Mouse (Mus musculus) kidney, postnatal 0 days (tissue): Measurements from ENCODE around the gene Psmd11. TPM values are rescaled to one million over a fixed set of nuclear protein-coding genes. Genes with fewer than 3 reads are reported as not detected.

Experiments
- ATAC-seq: fragments of 200-750 bp; cut with Nextera tagmentation; replicated peaks from 2 replicates; pipeline ENCODE4 v1.8.0; 2017; ENCODE audit warnings: low read depth, moderate number of reproducible peaks, moderate TSS enrichment, moderate library complexity; ENCODE audit not compliant: low FRiP score
- DNase-seq: peaks from one replicate; pipeline ENCODE4 v3.0.0-alpha.2; 2016; ENCODE audit warnings: low spot score
- H3K27ac ChIP-seq: fragments of 300-500 bp; sonication (generic); 2 replicates; pipeline ENCODE4 v1.5.1; 2014; ENCODE audit warnings: mild to moderate bottlenecking
- H3K27me3 ChIP-seq: fragments of 300-500 bp; sonication (generic); 2 replicates; pipeline ENCODE4 v1.6.1; 2014; ENCODE audit warnings: low read length, mixed read lengths; ENCODE audit not compliant: insufficient read depth
- H3K36me3 ChIP-seq: fragments of 300-500 bp; sonication (generic); 2 replicates; pipeline ENCODE4 v1.6.1; 2014; ENCODE audit warnings: low read length, mixed read lengths; ENCODE audit not compliant: insufficient read depth
- H3K4me1 ChIP-seq: fragments of 300-500 bp; sonication (generic); replicated peaks from 2 replicates; pipeline ENCODE4 v1.6.1; 2014; ENCODE audit warnings: antibody characterized with exemption, low read length, mixed read lengths; ENCODE audit not compliant: insufficient read depth
- H3K4me2 ChIP-seq: fragments of 300-500 bp; sonication (generic); 2 replicates; pipeline ENCODE4 v1.6.1; 2014; ENCODE audit warnings: mild to moderate bottlenecking, low read length, moderate library complexity, mixed read lengths
- H3K4me3 ChIP-seq: fragments of 300-500 bp; sonication (generic); replicated peaks from 2 replicates; pipeline ENCODE4 v1.5.1; 2014; ENCODE audit warnings: low read depth, low read length
- H3K9ac ChIP-seq: fragments of 300-500 bp; sonication (generic); 2 replicates; pipeline ENCODE4 v1.6.1; 2014; ENCODE audit warnings: low read depth, low read length
- H3K9me3 ChIP-seq: fragments of 300-500 bp; sonication (generic); replicated peaks from 2 replicates; pipeline ENCODE4 v1.6.1; 2016; ENCODE audit warnings: low read length, inconsistent platforms, mixed read lengths
- CTCF ChIP-seq: IDR thresholded peaks from 2 replicates; pipeline ENCODE4 v1.5.1; 2016; ENCODE audit warnings: antibody characterized with exemption, low read depth, mild to moderate bottlenecking, moderate library complexity
- WGBS: fragments of 180-500 bp; shearing (Covaris S2); extraction: QIAGEN DNeasy Blood & Tissue Kit; methylation state at CpG from one replicate; pipeline ENCODE4 v1.1.7; 2014; 5-methylcytosine and 5-hydroxymethylcytosine counted together
- polyA plus RNA-seq: library from polyadenylated mRNA; unstranded; fragments of >200 nt; fragmentation: Nextera tagmentation; extraction: Ambion mirVana; gene quantifications from 2 replicates; pipeline ENCODE4 v1.2.1, GENCODE M21; 2015

Psmd11 gene
- polyA plus RNA-seq, 1 experiment from 2014 or later, result 249 TPM

DNA sequence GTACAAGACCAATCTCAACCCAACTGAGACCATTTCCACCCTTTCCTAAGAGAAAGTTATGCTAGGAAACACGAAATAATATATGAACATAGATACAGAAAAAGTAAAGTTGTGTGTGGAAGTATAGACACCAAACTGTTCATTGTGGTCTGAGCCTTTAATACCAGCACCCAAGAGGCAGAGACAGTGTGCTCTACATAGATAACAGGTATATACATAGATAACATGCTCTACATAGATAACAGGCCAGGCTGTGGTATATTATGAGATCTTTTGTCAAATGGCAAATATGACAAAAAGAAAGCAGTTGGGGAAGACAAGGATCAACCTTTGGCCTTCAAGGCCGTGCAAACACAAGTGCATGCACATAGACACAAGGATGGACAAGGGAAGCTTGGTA, 18.0 kb upstream of the Psmd11 start:
- no peak for DNase-seq
- H3K9me3 ChIP-seq, result no peaks in the 10 kb centered on the region
- no peak overlapping the region for H3K27ac ChIP-seq
- H3K36me3 ChIP-seq, result peaks cover 21% of the 10 kb centered on the region; the same call in 1 of the 2 replicates
- no peak overlapping the region for H3K9ac ChIP-seq
- H3K4me1 ChIP-seq, result no peaks in the 10 kb centered on the region
- no peak for ATAC-seq
- H3K27me3 ChIP-seq, result no peaks in the 10 kb centered on the region
- no peak overlapping the region for H3K4me3 ChIP-seq
- no peak overlapping the region for H3K4me2 ChIP-seq
- 89% methylated on average over 2 of the region's 2 CpGs for WGBS
- no peak for TF ChIP-seq CTCF

GRCm38 (mm10) chr11:80417085-80417484, 11.3 kb upstream of the Psmd11 start:
- no peaks in the 10 kb centered on the region for H3K4me1 ChIP-seq
- no peak overlapping the region for H3K27ac ChIP-seq
- H3K36me3 ChIP-seq, result no peaks in the 10 kb centered on the region
- no peaks in the 10 kb centered on the region for H3K27me3 ChIP-seq
- no peak overlapping the region for H3K9ac ChIP-seq
- H3K4me2 ChIP-seq, result no peak overlapping the region
- 91% methylated on average over 5 of the region's 5 CpGs for WGBS
- no peak for TF ChIP-seq CTCF
- no peak for ATAC-seq
- DNase-seq, result no peak
- H3K9me3 ChIP-seq, result 0 out of 2 replicates have a peak, but pooled peaks cover 5% of the 10 kb centered on the region
- H3K4me3 ChIP-seq, result no peak overlapping the region

GRCm38 (mm10) chr11:80419743-80420142, 8.7 kb upstream of the Psmd11 start:
- Histone ChIP-seq H3K4me1 (no peaks in the 10 kb centered on the region), H3K9me3 (0 out of 2 replicates have a peak, but pooled peaks cover 5% of the 10 kb centered on the region), H3K27me3 (no peaks in the 10 kb centered on the region), H3K4me2 (no peak overlapping the region), H3K9ac (no peak overlapping the region), H3K4me3 (no peak overlapping the region), H3K36me3 (no peaks in the 10 kb centered on the region), H3K27ac (no peak overlapping the region)
- 88% methylated on average over 1 of the region's 1 CpGs for WGBS
- no peak for ATAC-seq
- DNase-seq, result no peak
- TF ChIP-seq CTCF, result no peak

DNA sequence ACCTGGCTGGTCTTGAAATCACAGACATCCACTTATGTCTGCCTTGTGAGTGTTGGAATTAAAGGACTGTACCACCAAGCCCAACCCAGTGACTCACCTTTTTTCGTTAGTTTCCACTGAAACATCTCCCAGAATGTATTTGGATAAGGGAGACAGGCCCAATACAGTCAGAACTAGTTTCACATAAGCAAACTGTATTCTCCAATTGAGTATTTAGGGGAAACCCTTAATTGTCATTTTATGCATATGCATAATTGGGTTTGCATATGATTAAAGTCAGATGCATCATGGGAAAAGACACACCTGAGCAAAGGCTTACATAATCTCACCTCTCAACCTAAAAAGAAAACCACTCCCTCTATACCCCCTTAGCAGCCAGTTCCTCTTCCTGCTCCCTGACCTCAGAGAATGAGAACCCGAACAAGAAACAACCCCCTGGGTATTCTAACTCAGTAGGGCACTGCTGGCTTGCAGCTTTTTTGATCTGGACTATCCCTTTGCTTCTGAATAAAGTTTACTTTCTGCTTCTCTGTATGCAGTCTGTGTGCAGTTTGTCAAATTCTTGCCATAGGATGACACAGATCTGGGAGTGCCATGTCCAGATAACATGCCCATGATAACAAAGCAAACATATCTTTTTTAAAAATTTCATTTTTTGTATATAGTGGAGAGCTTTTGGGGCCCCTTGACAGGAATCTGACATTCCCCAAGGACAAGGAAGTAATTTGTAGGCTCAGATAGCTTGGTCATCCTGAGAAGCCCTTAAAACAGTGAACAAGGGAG, 8.0 kb upstream of the Psmd11 start:
- H3K9me3 ChIP-seq, result 0 out of 2 replicates have a peak, but pooled peaks cover 5% of the 10 kb centered on the region
- no peak overlapping the region for H3K4me2 ChIP-seq
- DNase-seq (no peak), ATAC-seq (no peak)
- no peaks in the 10 kb centered on the region for H3K36me3 ChIP-seq
- no peak for TF ChIP-seq CTCF
- no peaks in the 10 kb centered on the region for H3K27me3 ChIP-seq
- 54% methylated on average over 2 of the region's 2 CpGs for WGBS
- no peak overlapping the region for H3K27ac ChIP-seq
- no peak overlapping the region for H3K9ac ChIP-seq
- no peak overlapping the region for H3K4me3 ChIP-seq
- H3K4me1 ChIP-seq, result no peaks in the 10 kb centered on the region

DNA sequence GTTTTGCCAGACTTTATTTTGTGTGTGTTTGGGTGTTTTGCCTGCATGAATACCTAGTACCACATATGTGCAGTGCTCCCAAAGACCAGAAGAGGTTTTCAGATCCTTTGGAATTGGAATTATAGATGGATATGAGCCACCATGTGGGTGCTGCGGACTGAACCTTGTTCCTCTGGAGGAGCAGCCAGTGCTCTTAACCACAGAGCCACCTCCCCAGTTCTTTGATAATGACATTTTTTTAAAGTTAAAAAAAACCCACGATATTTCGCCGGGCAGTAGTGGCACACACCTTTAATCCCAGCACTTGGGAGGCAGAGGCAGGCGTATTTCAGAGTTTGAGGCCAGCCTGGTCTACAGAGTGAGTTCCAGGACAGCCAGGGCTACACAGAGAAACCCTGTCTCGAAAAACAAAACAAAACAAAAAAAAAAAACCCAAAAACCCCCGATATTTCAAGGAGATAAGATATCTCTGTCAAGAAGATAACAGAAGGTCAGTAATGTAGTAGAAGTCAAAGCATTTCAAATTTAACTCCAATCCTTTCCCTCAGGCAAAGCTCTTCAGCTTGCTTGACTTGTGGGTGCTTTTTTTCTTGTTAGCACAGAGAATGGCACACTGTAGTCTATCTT, 6.9 kb upstream of the Psmd11 start:
- 87% methylated on average over 7 of the region's 7 CpGs for WGBS
- TF ChIP-seq CTCF, result no peak
- H3K4me3 ChIP-seq, result no peak overlapping the region
- 0 out of 2 replicates have a peak, but pooled peaks cover 5% of the 10 kb centered on the region for H3K9me3 ChIP-seq
- H3K36me3 ChIP-seq, result no peaks in the 10 kb centered on the region
- DNase-seq (no peak), ATAC-seq (no peak)
- H3K9ac ChIP-seq, result no peak overlapping the region
- H3K27me3 ChIP-seq, result no peaks in the 10 kb centered on the region
- H3K4me2 ChIP-seq, result no peak overlapping the region
- H3K4me1 ChIP-seq, result no peaks in the 10 kb centered on the region
- no peak overlapping the region for H3K27ac ChIP-seq

GRCm38 (mm10) chr11:80424691-80425090, 3.7 kb upstream of the Psmd11 start:
- Histone ChIP-seq H3K9ac (no peak overlapping the region), H3K36me3 (no peaks in the 10 kb centered on the region), H3K27me3 (no peaks in the 10 kb centered on the region), H3K4me1 (no peaks in the 10 kb centered on the region), H3K4me2 (no peak overlapping the region), H3K9me3 (no peaks in the 10 kb centered on the region), H3K27ac (no peak overlapping the region), H3K4me3 (no peak overlapping the region)
- 85% methylated on average over 2 of the region's 2 CpGs for WGBS
- ATAC-seq, result no peak
- TF ChIP-seq CTCF, result no peak
- DNase-seq, result no peak
